ENCODE assay signal across 25 mouse cellular contexts in the genomic region with DNA sequence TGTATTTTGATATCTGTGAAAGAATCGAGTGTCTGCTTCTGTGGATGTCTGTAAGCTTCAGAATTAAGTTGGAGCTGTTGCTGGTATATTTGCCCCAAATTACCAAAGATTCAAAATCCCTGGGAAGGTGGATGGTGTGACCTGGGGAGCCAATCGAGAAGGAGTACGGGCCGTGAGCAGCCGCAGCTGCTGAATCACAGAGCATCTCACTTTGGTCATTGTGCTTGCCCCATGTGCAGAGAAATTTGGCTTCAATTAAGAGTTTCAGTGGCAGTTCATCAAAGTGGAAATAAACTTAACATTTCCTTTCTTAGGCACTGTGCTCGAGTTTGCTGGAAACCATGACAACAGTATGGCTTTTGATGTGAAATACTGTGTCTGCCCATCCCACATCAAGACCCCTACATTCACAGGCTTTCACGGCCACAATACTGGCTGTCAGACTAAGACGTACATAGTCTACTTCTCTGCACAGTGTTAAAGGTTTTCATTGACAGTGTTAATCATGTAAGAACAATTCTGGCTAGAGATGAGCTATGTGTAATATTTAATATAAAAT.
DNase-seq lines count a peak whose midpoint lies in the region; ATAC-seq and TF ChIP-seq lines count a peak whose summit lies in the region.
"Had no signal": no experiment of that assay in that cellular context is flagged by ENCODE, and none has a peak within 500 bp of the region (broad histone marks: within the 10 kb centered on the region; RNA-seq: fewer than 3 reads in every experiment).

No protein-coding gene starts in this region.

- H3K9ac ChIP-seq in hindbrain, embryonic 11.5 days (ENCODE audit: low read depth, low read length) = no peak overlapping the region
- no peak overlapping the region for H3K9ac ChIP-seq in hindbrain, embryonic 14.5 days
- H3K9ac ChIP-seq in midbrain, embryonic 15.5 days = no peak overlapping the region
- no peak overlapping the region for H3K9ac ChIP-seq in midbrain, embryonic 13.5 days (replicated peaks)
- H3K9ac ChIP-seq in forebrain, embryonic 14.5 days (ENCODE audit: low read length) = no peak overlapping the region
- no peak overlapping the region for H3K9ac ChIP-seq in hindbrain, postnatal 0 days (replicated peaks; ENCODE audit: low read length)
- H3K9ac ChIP-seq: heart, embryonic 12.5 days; hindbrain, embryonic 15.5 days; liver, embryonic 13.5 days; midbrain, embryonic 12.5 days had no signal

- H3K27me3 ChIP-seq in hindbrain, embryonic 11.5 days (ENCODE audit: control insufficient read depth, insufficient read depth, low read length) = no peaks in the 10 kb centered on the region
- no peaks in the 10 kb centered on the region for H3K27me3 ChIP-seq in hindbrain, embryonic 14.5 days (ENCODE audit: control insufficient read depth, insufficient read depth, low read length)
- H3K27me3 ChIP-seq in midbrain, embryonic 15.5 days (replicated peaks) = no peaks in the 10 kb centered on the region
- H3K27me3 ChIP-seq in midbrain, embryonic 13.5 days = no peaks in the 10 kb centered on the region
- no peaks in the 10 kb centered on the region for H3K27me3 ChIP-seq in forebrain, embryonic 14.5 days (replicated peaks; ENCODE audit: control insufficient read depth, insufficient read depth, low read length)
- no peaks in the 10 kb centered on the region for H3K27me3 ChIP-seq in hindbrain, postnatal 0 days (ENCODE audit: insufficient read depth, low read length)
- H3K27me3 ChIP-seq: heart, embryonic 12.5 days; hindbrain, embryonic 15.5 days; liver, embryonic 13.5 days; midbrain, embryonic 12.5 days had no signal

- no peak for DNase-seq in hindbrain, embryonic 11.5 days (ENCODE audit: low spot score)
- no peak for DNase-seq in hindbrain, embryonic 14.5 days (ENCODE audit: low spot score)
- peak; percentile 33 for DNase-seq in forebrain, embryonic 14.5 days (ENCODE audit: low spot score)
- DNase-seq in hindbrain, postnatal 0 days (ENCODE audit: low spot score) = no peak
- DNase-seq in adrenal gland, adult 2 months = no peak
- DNase-seq in layer of hippocampus, adult 8-10 months (ENCODE audit: low spot score in 2 of 2) = no peak
- DNase-seq: adrenal gland, postnatal 36 days; cerebellum, adult 11-12 months; cerebellum, postnatal 10 days; gastrocnemius, postnatal 25 days; heart, adult 18-20 months; heart, postnatal 10 days; kidney, postnatal 25 days; liver, embryonic 13.5 days; lung, adult 2 months; retina, postnatal 1 day; thymus, postnatal 14 days had no signal

- no peak overlapping the region for H3K4me2 ChIP-seq in hindbrain, embryonic 11.5 days (replicated peaks; ENCODE audit: low read depth, low read length)
- no peak overlapping the region for H3K4me2 ChIP-seq in hindbrain, embryonic 14.5 days (replicated peaks)
- no peak overlapping the region for H3K4me2 ChIP-seq in midbrain, embryonic 15.5 days
- H3K4me2 ChIP-seq in midbrain, embryonic 13.5 days (replicated peaks) = no peak overlapping the region
- no peak overlapping the region for H3K4me2 ChIP-seq in forebrain, embryonic 14.5 days (ENCODE audit: low read length)
- no peak overlapping the region for H3K4me2 ChIP-seq in hindbrain, postnatal 0 days (ENCODE audit: low read depth, low read length)
- H3K4me2 ChIP-seq: heart, embryonic 12.5 days; hindbrain, embryonic 15.5 days; liver, embryonic 13.5 days; midbrain, embryonic 12.5 days had no signal

- no peaks in the 10 kb centered on the region for H3K36me3 ChIP-seq in hindbrain, embryonic 11.5 days (ENCODE audit: control insufficient read depth, insufficient read depth, low read length)
- H3K36me3 ChIP-seq in hindbrain, embryonic 14.5 days (replicated peaks; ENCODE audit: control insufficient read depth, insufficient read depth) = peaks cover 21% of the 10 kb centered on the region
- 0 out of 2 replicates have a peak, but pooled peaks cover 3% of the 10 kb centered on the region for H3K36me3 ChIP-seq in midbrain, embryonic 15.5 days (replicated peaks)
- no peaks in the 10 kb centered on the region for H3K36me3 ChIP-seq in midbrain, embryonic 13.5 days
- H3K36me3 ChIP-seq in forebrain, embryonic 14.5 days (ENCODE audit: control insufficient read depth, insufficient read depth, low read length) = no peaks in the 10 kb centered on the region
- no peaks in the 10 kb centered on the region for H3K36me3 ChIP-seq in hindbrain, postnatal 0 days (ENCODE audit: insufficient read depth, low read length)
- H3K36me3 ChIP-seq: heart, embryonic 12.5 days; hindbrain, embryonic 15.5 days; liver, embryonic 13.5 days; midbrain, embryonic 12.5 days had no signal

- H3K4me1 ChIP-seq in hindbrain, embryonic 11.5 days (replicated peaks; ENCODE audit: control insufficient read depth, insufficient read depth, low read length) = no peaks in the 10 kb centered on the region
- H3K4me1 ChIP-seq in hindbrain, embryonic 14.5 days (replicated peaks; ENCODE audit: control insufficient read depth, insufficient read depth, low read length) = no peaks in the 10 kb centered on the region
- no peaks in the 10 kb centered on the region for H3K4me1 ChIP-seq in midbrain, embryonic 15.5 days
- H3K4me1 ChIP-seq in midbrain, embryonic 13.5 days (replicated peaks) = no peaks in the 10 kb centered on the region
- no peaks in the 10 kb centered on the region for H3K4me1 ChIP-seq in forebrain, embryonic 14.5 days (ENCODE audit: control insufficient read depth, insufficient read depth, low read length)
- no peaks in the 10 kb centered on the region for H3K4me1 ChIP-seq in hindbrain, postnatal 0 days (ENCODE audit: insufficient read depth, low read length)
- H3K4me1 ChIP-seq: heart, embryonic 12.5 days; hindbrain, embryonic 15.5 days; liver, embryonic 13.5 days; midbrain, embryonic 12.5 days had no signal

- 67% methylated on average over 8 of the region's 8 CpGs for WGBS in hindbrain, embryonic 11.5 days
- WGBS in hindbrain, embryonic 14.5 days = 58% methylated on average over 8 of the region's 8 CpGs
- 62% methylated on average over 8 of the region's 8 CpGs for WGBS in midbrain, embryonic 15.5 days
- 66% methylated on average over 8 of the region's 8 CpGs for WGBS in midbrain, embryonic 13.5 days
- 33% methylated on average over 8 of the region's 8 CpGs for WGBS in forebrain, embryonic 14.5 days
- 47% methylated on average over 8 of the region's 8 CpGs for WGBS in hindbrain, postnatal 0 days

- no peaks in the 10 kb centered on the region for H3K9me3 ChIP-seq in hindbrain, embryonic 11.5 days (ENCODE audit: control insufficient read depth, low read length)
- no peaks in the 10 kb centered on the region for H3K9me3 ChIP-seq in hindbrain, embryonic 14.5 days (ENCODE audit: control insufficient read depth, low read length)
- H3K9me3 ChIP-seq in midbrain, embryonic 15.5 days = no peaks in the 10 kb centered on the region
- no peaks in the 10 kb centered on the region for H3K9me3 ChIP-seq in midbrain, embryonic 13.5 days
- no peaks in the 10 kb centered on the region for H3K9me3 ChIP-seq in forebrain, embryonic 14.5 days (replicated peaks; ENCODE audit: control insufficient read depth, low read length)
- no peaks in the 10 kb centered on the region for H3K9me3 ChIP-seq in hindbrain, postnatal 0 days (ENCODE audit: low read length)
- H3K9me3 ChIP-seq: heart, embryonic 12.5 days; hindbrain, embryonic 15.5 days; liver, embryonic 13.5 days; midbrain, embryonic 12.5 days had no signal

- H3K27ac ChIP-seq in hindbrain, embryonic 11.5 days (ENCODE audit: low read depth, low read length) = no peak overlapping the region
- H3K27ac ChIP-seq in hindbrain, embryonic 14.5 days = no peak overlapping the region
- no peak overlapping the region for H3K27ac ChIP-seq in midbrain, embryonic 15.5 days
- H3K27ac ChIP-seq in midbrain, embryonic 13.5 days = no peak overlapping the region
- H3K27ac ChIP-seq in forebrain, embryonic 14.5 days (ENCODE audit: low read depth, low read length) = no peak overlapping the region
- H3K27ac ChIP-seq in hindbrain, postnatal 0 days = no peak overlapping the region
- H3K27ac ChIP-seq: hindbrain, embryonic 15.5 days; left cerebral cortex, adult 2 months; liver, embryonic 13.5 days; macrophage; midbrain, embryonic 12.5 days had no signal

- ATAC-seq in hindbrain, embryonic 11.5 days (ENCODE audit: low FRiP score) = peak; percentile 49; the same call in 1 of the 2 replicates
- no peak; the same call in 1 of the 2 replicates for ATAC-seq in hindbrain, embryonic 14.5 days (ENCODE audit: low FRiP score)
- ATAC-seq in midbrain, embryonic 15.5 days (replicated peaks) = 0 out of 2 replicates have a peak, but pooled peaks have one; percentile 50
- ATAC-seq in midbrain, embryonic 13.5 days = no peak
- ATAC-seq in forebrain, embryonic 14.5 days = peak; percentile 81; the same call in 1 of the 2 replicates
- peak; percentile 85 for ATAC-seq in hindbrain, postnatal 0 days
- ATAC-seq: intestine, embryonic 16.5 days had no signal

- no peak for TF ChIP-seq CTCF in hindbrain, postnatal 0 days (IDR thresholded peaks at IDR 0.05; ENCODE audit: low read depth)

- H3K4me3 ChIP-seq in hindbrain, embryonic 11.5 days (ENCODE audit: low read depth, low read length) = no peak overlapping the region
- no peak overlapping the region for H3K4me3 ChIP-seq in hindbrain, embryonic 14.5 days (replicated peaks; ENCODE audit: low read length)
- H3K4me3 ChIP-seq in midbrain, embryonic 15.5 days = no peak overlapping the region
- H3K4me3 ChIP-seq in midbrain, embryonic 13.5 days (replicated peaks) = no peak overlapping the region
- H3K4me3 ChIP-seq in forebrain, embryonic 14.5 days (ENCODE audit: low read depth, low read length) = no peak overlapping the region
- no peak overlapping the region for H3K4me3 ChIP-seq in hindbrain, postnatal 0 days (ENCODE audit: low read length)
- H3K4me3 ChIP-seq: heart, embryonic 12.5 days; hindbrain, embryonic 15.5 days; left cerebral cortex, adult 2 months; liver, embryonic 13.5 days; midbrain, embryonic 12.5 days had no signal

Comparison
In these comparisons a context has a peak if more than half of its experiments do, and no peak if none do; other contexts are left out.
1. ATAC-seq: peak in hindbrain, embryonic 11.5 days (single experiment), midbrain, embryonic 15.5 days (single experiment), forebrain, embryonic 14.5 days (single experiment) and hindbrain, postnatal 0 days (single experiment); none in hindbrain, embryonic 14.5 days (single experiment) and midbrain, embryonic 13.5 days (single experiment).